Mouse (Mus musculus): ENCODE measurements at regions not wholly inside any gene's neighbourhood (a gene's known extent, or its start where the extent isn't known, plus 50 kb on each side); places are given as distances from the start of the nearest gene placed in this dataset.

DNA sequence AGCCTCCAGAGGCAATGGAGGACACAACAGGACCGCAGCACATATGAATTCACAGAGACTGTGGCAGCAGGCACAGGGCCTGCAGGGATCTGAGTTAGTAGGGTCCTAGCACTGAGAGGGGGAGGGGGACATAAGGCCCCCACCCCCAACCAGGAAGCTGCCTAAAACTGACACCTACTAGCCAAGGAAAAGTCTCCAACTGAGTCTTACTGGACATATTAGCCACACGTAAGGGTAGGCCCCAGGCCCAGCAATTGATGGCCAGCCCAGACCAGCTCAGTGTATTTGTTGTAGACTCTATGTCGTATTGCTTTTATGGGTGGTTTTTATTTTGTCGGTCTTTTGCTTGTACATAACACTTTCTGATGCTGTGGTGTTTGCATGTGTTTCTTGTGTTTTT lies 153.4 kb upstream of the Map3k1 start:
- Histone ChIP-seq H3K9me3 (replicated peaks) (no peaks in the 10 kb centered on the region), H3K4me3 (ENCODE audit: low read depth, low read length) (no peak overlapping the region), H3K4me1 (ENCODE audit: insufficient read depth, low read depth, low read length) (no peaks in the 10 kb centered on the region), H3K27me3 (ENCODE audit: insufficient read depth, low read length) (peaks cover 16% of the 10 kb centered on the region), H3K36me3 (replicated peaks) (no peaks in the 10 kb centered on the region)
- ATAC-seq (ENCODE audit: extremely low read depth, insufficient number of reproducible peaks, low FRiP score, poor library complexity, severe bottlenecking) (no peak), DNase-seq (ENCODE audit: low spot score) (no peak)
- TF ChIP-seq CTCF (IDR thresholded peaks at IDR 0.05; ENCODE audit: low read depth, low read length) (no peak), TAL1 (conservative IDR thresholded peaks at IDR 0.05; ENCODE audit: low read depth, low read length) (no peak), POLR2AphosphoS5 (IDR thresholded peaks at IDR 0.05; ENCODE audit: insufficient replicate concordance, low read depth, low read length) (no peak), GATA1 (IDR thresholded peaks at IDR 0.05; ENCODE audit: borderline replicate concordance, low read length) (no peak), GATA2 (IDR thresholded peaks at IDR 0.05; ENCODE audit: borderline replicate concordance, low read depth, low read length) (no peak)

DNA sequence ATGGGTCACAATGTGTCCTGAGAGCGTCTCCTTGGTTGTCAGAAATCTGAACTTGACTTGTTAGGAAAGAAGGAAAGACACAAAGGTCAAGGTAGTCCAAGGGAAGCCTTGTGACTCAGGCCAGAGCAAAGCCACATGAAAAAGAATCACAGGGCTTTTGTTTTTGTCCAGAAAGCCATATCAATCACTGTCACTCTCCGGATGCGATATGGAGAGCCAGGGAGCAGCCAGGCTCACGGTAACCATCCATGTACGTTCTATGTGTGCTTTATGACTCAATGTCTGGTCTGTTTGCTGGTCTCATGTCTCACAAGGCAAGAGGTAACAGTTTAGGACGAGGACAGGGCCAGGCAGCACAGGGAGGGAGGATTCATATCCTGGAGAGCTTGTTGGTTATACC lies 157.3 kb upstream of the Map3k1 start:
- DNase-seq (ENCODE audit: low spot score) (no peak), ATAC-seq (ENCODE audit: extremely low read depth, insufficient number of reproducible peaks, low FRiP score, poor library complexity, severe bottlenecking) (no peak)
- TF ChIP-seq GATA2 (IDR thresholded peaks at IDR 0.05; ENCODE audit: borderline replicate concordance, low read depth, low read length) (no peak), CTCF (IDR thresholded peaks at IDR 0.05; ENCODE audit: low read depth, low read length) (no peak), TAL1 (conservative IDR thresholded peaks at IDR 0.05; ENCODE audit: low read depth, low read length) (no peak), GATA1 (IDR thresholded peaks at IDR 0.05; ENCODE audit: borderline replicate concordance, low read length) (no peak), POLR2AphosphoS5 (IDR thresholded peaks at IDR 0.05; ENCODE audit: insufficient replicate concordance, low read depth, low read length) (no peak)
- Histone ChIP-seq H3K4me1 (ENCODE audit: insufficient read depth, low read depth, low read length) (no peaks in the 10 kb centered on the region), H3K27me3 (ENCODE audit: insufficient read depth, low read length) (peaks cover 26% of the 10 kb centered on the region), H3K4me3 (ENCODE audit: low read depth, low read length) (no peak overlapping the region), H3K9me3 (replicated peaks) (no peaks in the 10 kb centered on the region), H3K36me3 (replicated peaks) (no peaks in the 10 kb centered on the region)

DNA sequence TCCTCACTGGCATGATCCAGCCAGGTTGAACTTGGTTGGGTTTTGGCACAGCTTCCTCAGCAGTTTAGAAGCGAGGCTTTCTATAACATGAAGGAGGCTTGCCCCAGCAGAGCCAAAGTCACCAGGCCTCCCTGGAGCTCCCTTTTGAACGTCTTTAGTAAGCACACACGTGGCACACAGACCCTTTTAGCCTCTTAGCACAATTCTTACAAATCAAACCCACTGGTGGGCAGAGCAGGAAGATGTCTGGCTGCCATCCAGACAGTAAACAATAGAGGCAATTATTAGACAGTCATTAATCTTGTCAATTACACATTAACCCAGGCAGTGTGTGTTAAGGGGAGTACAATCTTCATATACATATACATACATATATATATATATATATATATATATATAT lies 157.8 kb upstream of the Map3k1 start:
- ATAC-seq (ENCODE audit: extremely low read depth, insufficient number of reproducible peaks, low FRiP score, poor library complexity, severe bottlenecking) (no peak), DNase-seq (ENCODE audit: low spot score) (no peak)
- H3K4me1 ChIP-seq (ENCODE audit: insufficient read depth, low read depth, low read length): no peaks in the 10 kb centered on the region
- no peak overlapping the region for H3K4me3 ChIP-seq (ENCODE audit: low read depth, low read length)
- TF ChIP-seq POLR2AphosphoS5 (IDR thresholded peaks at IDR 0.05; ENCODE audit: insufficient replicate concordance, low read depth, low read length): no peak
- no peak for TF ChIP-seq CTCF (IDR thresholded peaks at IDR 0.05; ENCODE audit: low read depth, low read length)
- TF ChIP-seq GATA1 (IDR thresholded peaks at IDR 0.05; ENCODE audit: borderline replicate concordance, low read length): no peak
- no peak for TF ChIP-seq GATA2 (IDR thresholded peaks at IDR 0.05; ENCODE audit: borderline replicate concordance, low read depth, low read length)
- no peak for TF ChIP-seq TAL1 (conservative IDR thresholded peaks at IDR 0.05; ENCODE audit: low read depth, low read length)
- H3K27me3 ChIP-seq (ENCODE audit: insufficient read depth, low read length): peaks cover 26% of the 10 kb centered on the region
- no peaks in the 10 kb centered on the region for H3K9me3 ChIP-seq (replicated peaks)
- no peaks in the 10 kb centered on the region for H3K36me3 ChIP-seq (replicated peaks)

DNA sequence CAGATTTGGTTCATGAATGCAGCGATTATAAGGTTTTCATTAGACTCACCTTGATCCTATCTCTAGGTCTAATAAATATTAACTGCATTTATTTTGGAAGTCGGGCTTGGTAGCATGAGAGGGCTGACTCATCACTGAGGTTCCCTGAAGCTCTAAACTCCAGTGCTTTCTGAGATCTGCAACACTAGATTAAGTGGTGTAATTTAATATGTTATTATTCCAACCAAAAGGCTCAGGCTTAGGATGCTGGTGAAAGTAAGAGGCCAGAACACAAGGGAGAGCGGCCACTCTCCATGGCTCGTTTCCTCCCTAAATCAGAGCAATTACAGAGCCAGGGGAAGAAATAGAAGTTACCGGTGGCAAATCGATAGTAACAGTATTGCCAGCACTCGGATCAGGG lies 159.4 kb upstream of the Map3k1 start:
- no peak for DNase-seq (ENCODE audit: low spot score)
- H3K9me3 ChIP-seq (replicated peaks): no peaks in the 10 kb centered on the region
- ATAC-seq (ENCODE audit: extremely low read depth, insufficient number of reproducible peaks, low FRiP score, poor library complexity, severe bottlenecking): no peak
- no peaks in the 10 kb centered on the region for H3K36me3 ChIP-seq (replicated peaks)
- TF ChIP-seq TAL1 (conservative IDR thresholded peaks at IDR 0.05; ENCODE audit: low read depth, low read length) (no peak), CTCF (IDR thresholded peaks at IDR 0.05; ENCODE audit: low read depth, low read length) (no peak), GATA1 (IDR thresholded peaks at IDR 0.05; ENCODE audit: borderline replicate concordance, low read length) (no peak), GATA2 (IDR thresholded peaks at IDR 0.05; ENCODE audit: borderline replicate concordance, low read depth, low read length) (no peak), POLR2AphosphoS5 (IDR thresholded peaks at IDR 0.05; ENCODE audit: insufficient replicate concordance, low read depth, low read length) (no peak)
- H3K4me3 ChIP-seq (ENCODE audit: low read depth, low read length): no peak overlapping the region
- no peaks in the 10 kb centered on the region for H3K4me1 ChIP-seq (ENCODE audit: insufficient read depth, low read depth, low read length)
- peaks cover 22% of the 10 kb centered on the region for H3K27me3 ChIP-seq (ENCODE audit: insufficient read depth, low read length)

DNA sequence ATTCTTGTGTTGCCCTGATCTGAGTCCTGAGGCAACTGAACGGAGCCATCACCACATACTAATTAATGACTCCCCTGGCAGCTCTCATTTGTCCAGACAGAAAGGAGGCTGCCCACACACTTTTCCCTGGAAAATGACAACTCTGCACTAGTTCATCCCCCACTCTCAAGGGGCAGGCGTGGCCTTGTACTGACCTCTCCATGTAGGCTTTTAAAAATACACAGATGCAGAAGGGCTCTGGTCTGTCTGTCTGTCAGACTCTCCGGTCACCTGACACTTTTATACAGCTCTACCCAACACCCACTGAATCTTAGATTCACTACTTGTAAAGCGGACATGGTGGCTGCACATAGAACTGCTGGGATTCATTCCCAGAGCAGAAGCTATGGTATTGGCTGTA lies 165.5 kb upstream of the Map3k1 start:
- Histone ChIP-seq H3K9me3 (replicated peaks) (no peaks in the 10 kb centered on the region), H3K36me3 (replicated peaks) (no peaks in the 10 kb centered on the region), H3K4me3 (ENCODE audit: low read depth, low read length) (no peak overlapping the region), H3K27me3 (ENCODE audit: insufficient read depth, low read length) (peaks cover 18% of the 10 kb centered on the region), H3K4me1 (ENCODE audit: insufficient read depth, low read depth, low read length) (no peaks in the 10 kb centered on the region)
- no peak for ATAC-seq (ENCODE audit: extremely low read depth, insufficient number of reproducible peaks, low FRiP score, poor library complexity, severe bottlenecking)
- no peak for DNase-seq (ENCODE audit: low spot score)
- TF ChIP-seq GATA1 (IDR thresholded peaks at IDR 0.05; ENCODE audit: borderline replicate concordance, low read length) (no peak), CTCF (IDR thresholded peaks at IDR 0.05; ENCODE audit: low read depth, low read length) (no peak), POLR2AphosphoS5 (IDR thresholded peaks at IDR 0.05; ENCODE audit: insufficient replicate concordance, low read depth, low read length) (no peak), TAL1 (conservative IDR thresholded peaks at IDR 0.05; ENCODE audit: low read depth, low read length) (no peak), GATA2 (IDR thresholded peaks at IDR 0.05; ENCODE audit: borderline replicate concordance, low read depth, low read length) (no peak)

DNA sequence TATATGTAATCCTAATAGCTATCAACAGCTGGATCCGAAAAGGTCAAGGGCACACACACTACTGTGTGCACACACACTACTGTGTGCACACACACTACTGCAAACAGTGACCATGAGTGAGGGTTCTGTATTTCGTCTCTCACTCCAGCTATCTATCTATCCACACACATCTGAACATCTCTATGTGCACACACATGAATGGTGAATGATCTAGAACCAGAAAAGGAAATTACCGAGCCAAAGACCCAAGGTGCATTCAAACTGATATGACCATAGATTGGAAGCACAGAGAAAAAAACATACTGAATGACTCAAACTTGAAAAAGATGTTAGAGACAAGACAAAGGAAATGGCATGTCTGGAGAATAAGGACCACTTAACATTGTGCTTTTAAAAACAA lies 166.8 kb upstream of the Map3k1 start:
- Histone ChIP-seq H3K36me3 (replicated peaks) (no peaks in the 10 kb centered on the region), H3K9me3 (replicated peaks) (no peaks in the 10 kb centered on the region), H3K4me1 (ENCODE audit: insufficient read depth, low read depth, low read length) (no peaks in the 10 kb centered on the region), H3K27me3 (ENCODE audit: insufficient read depth, low read length) (peaks cover 24% of the 10 kb centered on the region), H3K4me3 (ENCODE audit: low read depth, low read length) (no peak overlapping the region)
- TF ChIP-seq TAL1 (conservative IDR thresholded peaks at IDR 0.05; ENCODE audit: low read depth, low read length) (no peak), GATA1 (IDR thresholded peaks at IDR 0.05; ENCODE audit: borderline replicate concordance, low read length) (no peak), GATA2 (IDR thresholded peaks at IDR 0.05; ENCODE audit: borderline replicate concordance, low read depth, low read length) (no peak), CTCF (IDR thresholded peaks at IDR 0.05; ENCODE audit: low read depth, low read length) (no peak), POLR2AphosphoS5 (IDR thresholded peaks at IDR 0.05; ENCODE audit: insufficient replicate concordance, low read depth, low read length) (no peak)
- DNase-seq (ENCODE audit: low spot score): no peak
- ATAC-seq (ENCODE audit: extremely low read depth, insufficient number of reproducible peaks, low FRiP score, poor library complexity, severe bottlenecking): no peak

Data from G1E (cell line).